Mouse (Mus musculus) thymus, adult 18-20 months (tissue): ENCODE results near the gene Baz1a.
"Not testable (repeated sequence)": the region's sequence is repeated elsewhere in the genome, so short reads cannot be mapped to it uniquely, and the experiment has no call there.

Source experiments
- DNase-seq, 2 experiments: peaks; one replicate each; pipeline ENCODE4 v3.0.0; 2022; ENCODE audit warnings: mixed read lengths in 2 of 2

Gene Baz1a

DNA sequence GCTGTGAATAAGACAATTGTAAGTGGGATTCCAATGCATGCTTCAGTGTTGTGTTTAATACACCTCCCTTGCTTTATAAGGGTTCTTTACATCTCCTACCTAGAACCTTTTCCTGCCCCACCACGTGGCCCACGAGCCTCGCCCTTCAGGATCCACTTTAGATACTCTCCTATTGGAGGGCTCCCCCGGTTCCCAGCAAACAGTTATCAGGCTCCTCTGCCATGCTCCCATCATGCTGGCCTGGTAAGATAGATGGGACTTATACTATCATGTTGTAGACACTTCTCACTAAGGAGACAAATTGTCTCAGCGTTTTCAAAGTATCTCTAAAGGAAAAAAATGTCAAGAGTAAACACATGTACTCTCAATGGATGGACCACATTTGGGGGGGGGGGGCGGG is 33.6 kb downstream of the Baz1a start:
- DNase-seq, result no peak

DNA sequence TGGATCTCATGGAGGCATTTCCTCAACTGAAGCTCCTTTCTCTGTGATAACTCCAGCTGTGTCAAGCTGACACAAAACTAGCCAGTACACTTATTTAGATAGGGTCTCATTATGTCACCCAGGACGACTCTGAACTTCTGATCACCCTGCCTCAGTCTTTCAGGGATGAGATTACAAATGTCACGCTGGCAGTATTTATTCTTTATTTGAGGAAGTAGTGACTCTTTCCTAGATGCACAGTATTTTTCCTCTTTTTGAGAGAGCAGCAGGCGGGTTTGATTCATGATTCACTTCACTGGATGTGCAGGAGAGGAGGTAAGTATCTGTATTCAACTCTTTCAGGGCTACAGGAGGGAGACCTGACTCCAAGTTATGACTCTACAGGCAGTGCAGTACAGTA is 45.1 kb downstream of the Baz1a start:
- no peak for DNase-seq

DNA sequence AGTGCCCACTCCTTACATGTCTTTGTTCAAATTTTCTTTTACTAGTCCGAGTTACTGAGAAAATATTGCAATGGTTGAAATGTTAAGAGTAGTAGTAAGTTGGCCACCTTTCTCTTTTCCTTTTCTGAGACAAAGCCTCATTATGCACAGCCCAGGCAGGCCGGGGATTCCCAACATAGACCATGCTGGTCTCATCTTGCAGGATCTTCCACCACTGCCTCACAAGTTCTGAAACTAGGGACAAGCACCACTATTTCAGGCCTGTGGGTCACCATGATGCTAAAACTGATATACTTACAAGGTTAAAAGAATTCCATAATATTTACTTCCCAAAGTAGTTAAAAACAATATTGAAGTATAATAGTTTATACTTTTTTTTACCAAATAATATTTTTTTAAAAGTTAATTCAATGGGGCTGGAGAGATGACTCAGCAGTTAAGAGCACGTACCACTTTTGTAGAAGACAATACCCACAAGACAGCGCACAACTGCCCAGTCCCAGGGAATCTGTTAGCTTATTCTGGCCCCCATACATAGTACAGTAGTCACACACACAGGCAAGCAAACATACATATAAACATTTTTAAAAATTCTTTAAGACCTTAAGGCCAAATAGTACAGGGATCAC is 48.5 kb downstream of the Baz1a start:
- no peak for DNase-seq

DNA sequence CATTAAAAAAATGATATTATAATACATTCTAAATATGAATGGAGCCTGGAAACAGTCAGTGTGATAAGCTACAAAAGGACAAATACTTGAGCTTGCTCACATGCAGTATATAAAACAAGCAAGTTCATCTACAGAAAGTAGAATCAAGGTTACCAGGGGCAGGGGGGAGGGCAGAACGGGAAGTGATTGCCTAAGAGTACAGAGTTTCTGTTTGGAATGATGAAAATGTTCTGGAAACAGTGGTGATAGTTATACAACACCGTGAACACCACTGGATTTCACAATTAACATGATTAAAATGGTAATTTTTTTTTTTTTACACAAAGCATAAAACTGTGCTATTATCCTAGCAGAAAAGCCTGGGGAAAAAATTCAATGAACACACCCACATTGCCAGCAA is 54.6 kb downstream of the Baz1a start:
- no peak for DNase-seq

DNA sequence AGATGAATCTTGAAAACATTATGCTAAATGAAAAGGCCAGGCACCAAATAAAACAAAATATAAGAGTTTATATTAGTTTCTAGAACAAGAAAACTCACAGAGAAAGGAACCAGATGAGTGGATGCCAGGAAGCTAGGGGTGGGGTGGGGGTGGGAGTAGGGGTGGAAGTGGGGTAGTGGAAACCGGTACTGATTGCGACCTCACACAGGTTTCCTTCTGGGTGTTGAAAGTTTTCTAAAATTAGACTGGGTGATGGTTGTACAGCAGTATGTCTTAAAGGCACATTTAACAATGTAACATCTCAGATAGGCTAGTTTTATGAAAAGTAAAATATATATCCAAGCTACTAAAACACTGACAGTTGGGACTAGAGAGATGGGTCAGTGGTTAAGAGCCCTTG is 57.2 kb downstream of the Baz1a start:
- no peak for DNase-seq

DNA sequence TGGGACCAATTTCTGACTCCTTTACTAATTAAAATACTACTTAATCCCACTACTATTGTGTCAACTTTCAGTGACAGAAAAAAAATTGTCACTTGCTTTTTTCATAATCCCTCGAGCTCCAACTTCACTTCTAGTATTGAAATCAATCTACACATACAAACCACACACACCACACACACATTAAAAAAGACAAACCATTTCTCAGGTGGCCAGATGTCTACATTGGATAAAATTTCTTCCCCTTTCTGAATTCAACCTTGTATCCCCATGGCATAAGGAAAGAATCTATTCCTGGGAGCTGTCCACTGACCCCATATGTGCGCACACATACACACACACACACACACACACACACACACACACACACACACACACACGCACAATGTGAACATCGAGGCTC is 57.7 kb downstream of the Baz1a start:
- DNase-seq, result no peak

DNA sequence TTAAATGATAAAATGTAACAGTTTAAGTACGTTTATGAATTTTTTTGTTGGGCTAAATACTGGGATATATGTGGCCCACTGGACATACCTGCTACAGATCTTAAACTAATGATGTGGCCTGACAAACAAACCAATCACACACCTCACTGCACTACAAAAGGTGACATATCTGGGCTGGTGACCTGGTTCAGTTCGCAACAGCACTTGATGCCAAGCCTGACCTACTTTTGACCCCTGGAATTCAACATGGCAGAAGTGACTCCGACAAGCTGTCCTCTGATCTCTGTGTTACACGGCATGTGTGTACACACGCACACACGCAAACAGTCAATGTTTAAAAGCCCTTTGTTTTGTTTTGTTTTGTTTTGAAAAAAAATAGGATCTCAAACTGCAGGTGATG is 68.0 kb downstream of the Baz1a start:
- DNase-seq, result no peak

DNA sequence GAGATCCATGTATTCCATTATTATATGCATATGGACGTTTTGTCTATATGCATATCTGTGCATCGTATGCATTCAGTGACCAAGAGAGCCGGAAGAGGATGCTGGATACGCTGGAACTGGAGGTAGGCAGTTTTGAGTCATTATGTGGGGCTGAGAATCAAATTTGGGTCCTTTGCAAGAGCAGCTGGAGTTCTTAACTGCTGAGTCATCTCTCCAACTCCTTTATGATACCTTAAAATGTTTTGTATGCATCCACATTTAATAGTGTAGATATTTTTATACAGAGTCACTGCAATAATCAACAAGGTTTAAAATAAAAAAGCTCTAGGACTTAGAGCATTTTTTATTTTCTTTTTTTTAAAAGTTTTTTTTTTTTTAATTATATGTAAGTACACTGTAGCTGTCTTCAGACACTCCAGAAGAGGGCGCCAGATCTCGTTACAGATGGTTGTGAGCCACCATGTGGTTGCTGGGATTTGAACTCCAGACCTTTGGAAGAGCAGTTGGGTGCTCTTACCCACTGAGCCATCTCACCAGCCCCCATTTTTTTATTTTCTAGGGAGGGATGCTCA is 71.5 kb downstream of the Baz1a start:
- DNase-seq, result not testable (repeated sequence)

DNA sequence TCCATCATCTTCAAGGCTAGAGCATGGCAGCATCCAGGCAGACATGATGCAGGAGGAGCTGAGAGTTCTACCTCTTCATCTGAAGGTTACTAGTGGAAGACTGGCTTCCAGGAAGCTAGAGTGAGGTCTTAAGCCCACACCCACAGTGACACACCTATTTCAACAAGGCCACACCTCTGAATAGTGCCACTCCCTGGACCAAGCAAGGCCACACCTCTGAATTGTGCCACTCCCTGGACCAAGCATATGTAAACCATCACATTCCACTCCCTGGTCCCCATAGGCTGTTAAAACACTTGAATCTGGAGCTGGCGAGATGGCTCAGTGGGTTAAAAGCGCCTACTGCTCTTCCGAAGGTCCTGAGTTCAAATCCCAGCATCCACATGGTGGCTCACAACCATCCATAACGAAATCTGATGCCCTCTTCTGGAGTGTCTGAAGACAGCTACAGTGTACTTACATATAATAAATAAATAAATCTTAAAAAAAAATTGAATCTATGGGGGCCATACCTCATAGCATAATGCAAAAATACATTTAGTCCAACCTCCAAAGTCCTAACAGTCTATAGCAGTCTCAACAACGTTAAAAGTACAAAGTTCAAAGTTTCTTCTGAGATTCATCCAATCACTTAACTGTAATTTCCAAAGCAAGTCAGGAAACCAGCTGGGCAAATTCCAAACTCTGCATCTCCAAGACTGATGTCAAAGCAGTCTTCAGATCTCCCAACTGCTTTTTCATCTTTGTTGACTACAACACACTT is 76.4 kb downstream of the Baz1a start:
- not testable (repeated sequence) for DNase-seq

DNA sequence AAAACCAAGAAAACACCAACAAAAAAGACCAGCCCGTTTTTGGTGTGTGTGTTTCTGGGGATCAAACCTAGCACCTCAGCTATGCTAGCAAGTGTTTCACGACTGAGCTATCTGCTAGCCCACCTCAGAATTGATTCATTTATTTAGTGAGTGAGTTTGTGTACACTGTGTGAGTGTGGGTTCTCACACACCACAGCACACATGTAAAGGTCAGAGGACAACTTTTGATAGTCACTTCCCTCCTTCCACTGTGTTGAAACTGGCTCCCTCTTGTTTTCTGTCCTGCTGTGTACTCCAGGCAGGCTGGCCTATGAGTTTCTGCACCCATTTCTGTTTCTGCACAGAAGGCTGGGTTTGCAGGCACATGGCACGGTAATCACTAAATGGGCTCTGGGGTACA is 103.8 kb downstream of the Baz1a start:
- no peak for DNase-seq

DNA sequence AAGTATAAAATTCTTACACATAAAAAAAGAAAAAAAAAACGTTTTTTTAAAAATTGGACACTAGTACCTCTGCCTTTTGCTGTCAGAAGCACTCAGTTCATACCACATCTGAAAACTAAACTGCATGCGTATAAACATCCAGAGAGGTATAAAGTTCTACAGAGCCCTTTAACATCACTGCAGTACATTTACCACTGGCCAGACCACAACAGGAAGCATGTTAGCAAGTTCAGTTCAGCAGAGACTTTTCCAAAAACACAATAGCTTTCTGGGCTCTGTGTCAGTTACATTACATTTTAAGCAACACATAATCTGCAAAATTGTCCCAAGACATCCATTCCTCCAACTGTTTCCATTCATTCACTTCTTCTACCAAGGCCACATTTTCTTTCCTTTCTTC is 121.6 kb downstream of the Baz1a start:
- DNase-seq, result not testable (repeated sequence)

DNA sequence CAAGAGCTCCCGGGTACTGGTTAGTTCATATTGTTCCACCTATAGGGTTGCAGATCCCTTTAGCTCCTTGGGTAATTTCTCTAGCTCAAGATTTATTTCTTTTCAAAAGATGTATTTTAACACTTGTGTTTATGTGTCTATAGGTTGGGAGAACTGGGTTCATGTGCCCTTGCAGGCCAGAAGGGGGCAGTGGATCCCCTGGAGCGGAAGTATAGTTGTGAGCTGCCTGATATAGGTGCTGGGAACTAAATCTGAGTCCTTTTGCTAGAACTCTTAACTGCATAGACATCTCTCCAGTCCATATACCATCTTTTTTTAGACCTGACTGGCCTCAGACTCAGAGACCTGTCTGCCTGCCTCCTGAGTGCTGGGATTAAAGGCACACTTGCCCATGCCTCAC is 123.7 kb downstream of the Baz1a start:
- DNase-seq, result no peak

DNA sequence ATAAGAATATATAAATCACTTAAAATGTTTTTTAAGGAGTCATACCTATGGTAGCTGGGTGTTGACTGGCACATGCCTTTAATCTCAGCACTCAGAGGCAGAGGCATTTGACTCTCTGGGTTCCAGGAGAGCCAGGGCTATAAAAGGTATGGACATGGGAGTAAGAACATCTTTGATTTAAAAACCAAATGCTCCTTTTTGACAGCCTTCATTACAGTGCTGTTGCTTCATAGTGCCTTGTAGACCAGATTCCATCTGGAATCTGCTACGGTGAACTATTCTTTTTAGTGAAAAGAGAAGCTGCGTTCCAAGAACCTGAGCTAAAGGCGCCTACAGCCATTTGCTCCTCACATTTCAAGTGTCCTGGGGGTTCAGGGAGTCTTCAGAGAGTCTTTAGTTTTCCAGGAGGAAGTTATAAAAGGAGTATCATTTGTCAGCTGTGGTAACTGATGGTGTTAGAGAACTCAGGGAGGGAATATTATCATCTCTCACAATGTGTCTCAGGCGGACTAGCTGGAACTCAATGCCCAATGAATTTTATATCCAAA is 126.5 kb downstream of the Baz1a start:
- no peak for DNase-seq

DNA sequence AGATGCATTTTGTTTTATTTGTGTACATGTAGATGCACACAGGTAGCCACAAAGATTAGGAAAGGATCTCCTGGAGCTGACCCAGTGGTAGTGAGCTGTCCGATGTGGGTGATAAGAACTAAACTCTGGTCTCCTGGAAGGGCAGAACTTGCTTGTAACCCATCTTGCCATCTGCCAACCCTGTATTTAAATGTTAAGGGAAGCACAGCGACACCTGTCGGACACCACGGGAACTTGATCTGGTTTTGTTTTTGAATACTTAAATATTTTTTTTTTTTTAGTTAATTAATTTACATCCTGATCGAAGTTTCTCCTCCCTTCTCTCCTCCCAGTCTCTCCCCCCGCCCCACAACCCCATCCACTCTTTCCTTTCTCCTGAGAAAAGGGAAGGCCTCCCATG is 134.5 kb downstream of the Baz1a start:
- DNase-seq, result peak in 1 of 2 experiments; percentile 27

DNA sequence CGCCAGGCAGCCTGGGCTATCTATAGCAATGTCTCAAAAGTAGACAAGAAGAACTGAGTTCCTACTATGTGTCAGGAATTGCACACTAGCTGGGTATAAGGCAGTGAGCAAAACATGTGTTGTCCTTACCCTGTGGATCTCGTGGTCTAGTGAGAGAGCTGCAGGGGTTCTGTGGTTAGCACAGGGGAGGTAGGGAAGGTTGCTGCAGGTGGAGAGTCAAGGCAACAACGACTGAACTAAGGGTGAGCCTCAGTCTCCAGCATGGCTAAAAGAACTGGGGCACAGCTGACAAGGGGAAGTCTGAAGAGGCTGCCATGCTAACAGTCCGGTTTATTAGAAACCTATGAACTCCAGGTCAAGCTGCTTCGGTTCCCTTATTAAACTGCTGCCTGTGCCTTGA is 134.9 kb downstream of the Baz1a start:
- peak; percentile 17 to 31 for DNase-seq

DNA sequence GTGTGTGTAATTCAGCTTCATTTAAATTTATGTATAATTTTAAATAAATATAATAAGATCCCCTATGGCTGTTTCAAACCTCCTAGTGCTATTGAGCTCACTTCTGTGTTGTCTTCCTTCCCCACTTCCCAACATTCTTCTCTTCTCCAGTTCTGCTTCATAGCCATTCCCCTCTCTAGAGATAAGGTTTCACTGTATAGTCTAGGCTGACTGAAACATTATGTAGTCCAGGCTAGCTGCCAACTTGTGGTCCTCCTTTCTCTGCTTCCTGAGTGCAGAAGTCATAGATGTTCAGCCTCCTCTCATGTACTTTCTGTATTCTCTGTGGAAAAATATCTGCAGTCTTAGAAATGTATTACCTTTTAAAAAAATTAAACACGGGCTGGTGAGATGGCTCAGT is 136.3 kb downstream of the Baz1a start:
- no peak for DNase-seq

DNA sequence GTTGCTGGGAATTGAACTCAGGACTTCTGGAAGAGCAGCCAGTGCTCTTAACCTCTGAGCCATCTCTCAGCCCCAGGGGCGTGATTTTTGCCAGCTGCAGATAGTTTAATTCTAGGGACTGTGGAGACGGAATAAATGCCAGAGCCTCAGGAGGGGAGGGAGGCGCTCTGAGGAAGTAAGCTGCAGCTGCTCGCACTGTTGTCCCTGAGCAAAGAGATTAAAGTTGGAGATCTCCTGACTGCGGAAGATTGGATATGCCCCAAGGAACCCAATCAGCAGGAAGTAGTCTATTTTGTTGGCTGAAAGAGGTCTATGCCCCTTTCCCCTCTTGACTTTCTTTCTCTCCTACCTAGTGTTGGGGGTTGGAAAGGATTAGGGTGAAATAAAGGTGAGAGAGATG is 137.3 kb downstream of the Baz1a start:
- DNase-seq, result no peak

DNA sequence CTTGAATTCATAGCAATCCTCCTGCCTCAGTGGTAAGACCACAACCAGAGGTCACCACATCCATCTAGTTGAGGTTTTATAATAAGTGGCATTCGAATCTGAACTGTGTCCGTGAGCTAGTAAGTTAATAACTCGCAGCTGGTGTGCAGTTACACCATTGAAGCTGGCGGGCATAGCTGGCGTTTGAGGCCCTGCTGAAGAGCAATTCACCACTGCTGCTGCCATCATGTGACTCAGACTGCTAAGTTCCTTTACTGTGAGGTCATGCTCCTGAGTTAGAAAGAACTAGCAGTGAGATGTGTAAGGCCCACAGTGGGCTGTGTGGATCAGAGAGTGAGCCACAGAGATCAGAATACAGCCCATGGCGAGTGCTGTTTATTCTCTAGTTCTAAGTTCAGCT is 139.4 kb downstream of the Baz1a start:
- no peak for DNase-seq

DNA sequence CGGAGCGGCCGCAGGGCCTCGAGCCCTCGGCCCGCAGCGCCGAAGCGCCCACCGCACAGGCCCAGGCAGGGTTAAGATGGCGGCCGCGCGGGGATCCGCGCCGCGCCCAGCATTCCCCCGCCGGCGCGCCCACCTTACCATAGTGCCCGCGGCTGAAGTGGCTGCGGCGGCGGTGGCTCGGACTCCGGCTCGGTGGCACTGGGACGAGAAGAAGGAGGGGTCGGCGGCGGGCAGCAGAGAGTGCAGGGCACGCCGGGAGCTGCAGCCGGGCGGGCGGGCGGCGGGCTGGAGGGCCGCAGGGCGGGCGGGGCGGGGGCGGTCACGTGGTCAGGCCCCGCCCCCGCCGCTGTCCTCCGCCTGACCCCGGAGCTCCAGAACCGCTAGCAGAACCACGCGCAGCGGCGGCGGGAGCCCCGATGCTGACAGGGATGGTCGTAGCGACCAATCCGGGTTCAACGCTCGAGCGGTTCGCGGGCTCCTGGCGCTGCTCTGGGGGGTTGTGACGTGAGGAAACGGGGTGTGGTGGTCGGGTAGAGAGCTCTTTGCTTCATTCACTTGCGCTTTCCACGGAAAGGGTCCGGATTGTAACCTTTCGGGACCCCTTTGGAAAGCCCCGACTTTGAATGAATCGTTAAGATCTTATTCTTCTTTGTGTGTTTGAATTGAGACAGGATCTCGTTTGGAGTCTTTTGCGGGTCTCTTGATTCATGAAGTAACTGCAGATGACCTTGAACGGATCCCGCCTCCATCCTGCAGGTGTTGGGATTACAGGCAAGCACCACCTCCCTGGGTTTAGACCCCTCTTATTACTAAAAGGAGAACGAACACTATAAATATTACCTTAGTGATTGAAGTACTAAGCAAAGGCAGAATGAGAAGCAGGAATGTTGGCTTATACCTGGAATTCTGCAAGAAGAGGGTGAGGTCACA is 151.3 kb downstream of the Baz1a start, which contains the start of gene Cfl2:
Gene Cfl2, minus strand, starts transcription at position 272 of the 930 bp plus-strand sequence.
- DNase-seq, result peak; percentile 65 to 71

DNA sequence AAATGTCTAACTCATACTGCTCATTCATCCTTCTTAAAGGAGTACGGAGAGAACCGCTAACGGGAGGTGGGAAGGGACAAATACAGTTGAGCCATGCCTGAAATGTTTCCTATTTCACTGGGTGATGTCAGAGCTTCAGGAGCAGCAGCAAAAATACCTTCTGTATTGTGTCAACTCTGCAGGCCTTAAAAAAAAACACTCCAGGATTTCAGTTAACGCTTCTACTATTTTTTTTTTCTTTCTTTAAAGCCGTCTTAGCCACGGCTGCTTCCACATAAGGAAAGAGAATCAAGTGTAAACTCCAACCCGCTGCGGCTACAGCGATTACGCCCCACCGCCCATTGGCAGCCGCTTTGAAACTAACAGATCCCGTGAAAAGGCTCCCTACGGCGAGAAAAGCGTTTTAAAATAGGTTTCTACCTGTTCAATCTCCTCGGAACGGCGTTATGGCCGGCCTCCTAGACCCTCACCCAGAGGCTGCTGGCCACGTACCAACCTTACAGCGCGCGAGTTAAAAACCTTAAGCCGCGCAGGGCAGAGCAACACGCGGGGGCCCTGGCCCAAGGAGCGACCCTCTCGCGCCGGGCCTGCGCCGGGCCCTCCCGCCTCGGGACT is 152.1 kb downstream of the Baz1a start:
- no peak for DNase-seq

DNA sequence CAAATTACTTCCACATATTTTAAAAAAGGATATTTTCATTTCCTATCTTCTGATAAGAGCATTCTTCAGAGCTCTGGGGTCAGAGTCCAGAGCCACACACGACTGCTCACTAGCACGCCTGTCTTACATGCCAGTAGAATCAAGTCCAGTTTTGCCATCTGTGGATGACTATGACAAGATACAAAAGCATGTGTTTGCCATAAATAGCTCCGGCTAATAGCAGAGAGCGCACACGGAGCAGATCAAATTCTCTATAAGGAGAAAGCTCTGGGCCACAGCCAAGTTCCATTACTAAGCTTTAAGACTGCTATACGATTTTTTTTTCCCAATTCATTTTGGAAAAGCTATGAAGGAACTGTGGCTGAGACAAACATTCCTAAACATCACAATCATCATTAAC is 154.6 kb downstream of the Baz1a start:
- DNase-seq, result no peak

DNA sequence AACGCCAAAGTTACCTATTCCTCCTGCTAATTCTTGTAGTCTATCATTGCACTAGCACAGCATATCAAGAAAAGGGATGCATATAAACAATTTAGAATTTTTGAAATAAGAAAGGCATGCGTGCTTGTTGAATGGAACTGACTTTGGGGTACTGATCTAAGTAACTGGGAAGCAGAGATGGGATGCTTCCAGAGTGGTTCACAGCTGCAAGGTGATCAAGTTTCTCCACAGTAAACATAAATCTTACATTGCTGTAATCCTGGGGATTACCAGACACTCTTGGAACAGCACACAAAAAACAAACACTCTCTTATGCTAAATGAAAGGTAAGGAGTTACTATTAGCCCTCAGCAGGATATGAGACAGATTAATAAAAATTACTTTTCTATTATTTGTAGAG is 163.6 kb downstream of the Baz1a start:
- no peak for DNase-seq
